In genomic region chr1:76550876-76551275, GRCm38 (mm10) we compare ENCODE assay signal across 10 mouse cellular contexts.
DNase-seq lines count a peak whose midpoint lies in the region; ATAC-seq and TF ChIP-seq lines count a peak whose summit lies in the region.
"Had no signal": no experiment of that assay in that cellular context is flagged by ENCODE, and none has a peak within 500 bp of the region (broad histone marks: within the 10 kb centered on the region; RNA-seq: fewer than 3 reads in every experiment).

No protein-coding gene starts in this region.

- no peaks in the 10 kb centered on the region for H3K36me3 ChIP-seq in liver, embryonic 12.5 days
- H3K36me3 ChIP-seq in heart, postnatal 0 days (replicated peaks; ENCODE audit: control insufficient read depth, insufficient read depth, low read length): no peaks in the 10 kb centered on the region
- H3K36me3 ChIP-seq: midbrain, embryonic 12.5 days had no signal

- H3K4me1 ChIP-seq in liver, embryonic 12.5 days: no peaks in the 10 kb centered on the region
- H3K4me1 ChIP-seq in heart, postnatal 0 days (ENCODE audit: control insufficient read depth, insufficient read depth): 0 out of 2 replicates have a peak, but pooled peaks cover 4% of the 10 kb centered on the region
- H3K4me1 ChIP-seq: midbrain, embryonic 12.5 days had no signal

- H3K9me3 ChIP-seq in liver, embryonic 12.5 days (replicated peaks): no peaks in the 10 kb centered on the region
- no peaks in the 10 kb centered on the region for H3K9me3 ChIP-seq in heart, postnatal 0 days (replicated peaks; ENCODE audit: control insufficient read depth, low read length)
- H3K9me3 ChIP-seq: midbrain, embryonic 12.5 days had no signal

- ATAC-seq in liver, embryonic 12.5 days: no peak
- ATAC-seq in heart, postnatal 0 days (ENCODE audit: insufficient read depth, low read depth): peak; percentile 89
- peak; percentile 77 for ATAC-seq in megakaryocyte progenitor cell, adult 5-6 weeks (replicated peaks; ENCODE audit: poor library complexity)
- ATAC-seq: Patski had no signal

- no peak for TF ChIP-seq EP300 in heart, postnatal 0 days (IDR thresholded peaks at IDR 0.05; ENCODE audit: low read depth)

- no peaks in the 10 kb centered on the region for H3K27me3 ChIP-seq in liver, embryonic 12.5 days (replicated peaks)
- no peaks in the 10 kb centered on the region for H3K27me3 ChIP-seq in heart, postnatal 0 days (ENCODE audit: control insufficient read depth, insufficient read depth, low read length)
- H3K27me3 ChIP-seq: midbrain, embryonic 12.5 days had no signal

- no peak overlapping the region for H3K4me3 ChIP-seq in liver, embryonic 12.5 days
- H3K4me3 ChIP-seq in heart, postnatal 0 days (ENCODE audit: low read depth, low read length): no peak overlapping the region
- H3K4me3 ChIP-seq: midbrain, embryonic 12.5 days had no signal

- H3K9ac ChIP-seq in liver, embryonic 12.5 days: no peak overlapping the region
- H3K9ac ChIP-seq in heart, postnatal 0 days (replicated peaks; ENCODE audit: low read depth, low read length): no peak overlapping the region
- H3K9ac ChIP-seq: midbrain, embryonic 12.5 days had no signal

- H3K4me2 ChIP-seq in liver, embryonic 12.5 days: no peak overlapping the region
- no peak overlapping the region; the same call in 1 of the 2 replicates for H3K4me2 ChIP-seq in heart, postnatal 0 days (ENCODE audit: low read depth, low read length)
- H3K4me2 ChIP-seq: midbrain, embryonic 12.5 days had no signal

- no peak for TF ChIP-seq CTCF in brain, embryonic 14.5 days (IDR thresholded peaks at IDR 0.05; ENCODE audit: borderline replicate concordance, extremely low read depth, insufficient read depth, insufficient read length)
- TF ChIP-seq CTCF in heart, postnatal 0 days (IDR thresholded peaks at IDR 0.05; ENCODE audit: low read depth): no peak

- 55% methylated on average over 5 of the region's 5 CpGs for WGBS in liver, embryonic 12.5 days (ENCODE audit: insufficient replicate concordance)
- 30% methylated on average over 5 of the region's 5 CpGs for WGBS in heart, postnatal 0 days

- DNase-seq in liver: peak; percentile 12
- DNase-seq in brain, embryonic 14.5 days (ENCODE audit: low read depth): peak; percentile 62
- DNase-seq in heart, postnatal 0 days (ENCODE audit: low spot score): peak; percentile 87
- DNase-seq in spleen, postnatal 14 days (ENCODE audit: low spot score in 2 of 2): no peak
- DNase-seq in left cerebral cortex, adult 18-20 months (ENCODE audit: low spot score in 2 of 2): no peak
- DNase-seq: right cerebral cortex, postnatal 25 days had no signal

- no peak overlapping the region for H3K27ac ChIP-seq in liver, embryonic 12.5 days
- H3K27ac ChIP-seq in heart, postnatal 0 days (ENCODE audit: low read depth): peak overlapping the region; percentile 57
- H3K27ac ChIP-seq: midbrain, embryonic 12.5 days had no signal

- TF ChIP-seq POLR2A in brain, embryonic 14.5 days (IDR thresholded peaks at IDR 0.05; ENCODE audit: borderline replicate concordance, extremely low read depth, insufficient read depth, insufficient read length, poor library complexity, severe bottlenecking): no peak

Comparison
In these comparisons a context has a peak if more than half of its experiments do, and no peak if none do; other contexts are left out.
1. DNase-seq: peak in liver (single experiment), brain, embryonic 14.5 days (single experiment) and heart, postnatal 0 days (single experiment); none in spleen, postnatal 14 days (0 of 2) and left cerebral cortex, adult 18-20 months (0 of 2).